Mouse (Mus musculus): Measurements from ENCODE around the gene Nrg3. TPM values are rescaled to one million over a fixed set of nuclear protein-coding genes. Genes with fewer than 3 reads are reported as not detected.

Gene Nrg3
- polyA plus RNA-seq, 1 experiment from 2014 or later: not detected

DNA sequence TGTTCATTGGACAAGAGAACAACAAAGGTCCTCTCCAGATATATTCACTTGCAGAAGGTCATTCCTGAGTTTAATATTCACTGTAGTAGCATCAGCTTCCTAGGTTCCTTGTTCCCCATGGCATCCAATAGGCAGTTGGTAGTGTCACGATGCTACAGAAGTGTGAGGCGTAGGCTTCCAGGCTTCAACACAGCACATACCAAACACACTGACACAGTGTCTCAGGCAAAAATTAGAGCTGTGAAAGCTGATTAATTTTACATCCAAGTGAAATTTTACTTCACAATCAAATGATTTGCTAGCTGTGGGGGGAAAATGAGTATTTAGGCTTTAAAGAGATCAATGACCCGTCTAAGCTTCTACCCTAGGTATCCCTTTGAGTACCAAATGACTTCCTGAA lies 438.4 kb downstream of the Nrg3 start:
- Histone ChIP-seq H3K4me2 (ENCODE audit: low read depth, low read length) (no peak overlapping the region), H3K27me3 (ENCODE audit: insufficient read depth, low read length) (no peaks in the 10 kb centered on the region), H3K9me3 (ENCODE audit: low read length) (no peaks in the 10 kb centered on the region), H3K36me3 (replicated peaks; ENCODE audit: insufficient read depth, low read length) (no peaks in the 10 kb centered on the region), H3K4me3 (ENCODE audit: low read depth, low read length) (no peak overlapping the region), H3K4me1 (ENCODE audit: insufficient read depth) (no peaks in the 10 kb centered on the region), H3K27ac (ENCODE audit: low read depth) (no peak overlapping the region), H3K9ac (replicated peaks) (no peak overlapping the region)
- DNase-seq (no peak), ATAC-seq (no peak)
- TF ChIP-seq EP300 (IDR thresholded peaks at IDR 0.05; ENCODE audit: low read depth) (no peak), CTCF (IDR thresholded peaks at IDR 0.05; ENCODE audit: low read depth) (no peak)
- 89% methylated on average over 3 of the region's 3 CpGs for WGBS (ENCODE audit: insufficient replicate concordance)

GRCm38 (mm10) chr14:39023065-39023464 lies 449.8 kb downstream of the Nrg3 start:
- DNase-seq: no peak
- no peak overlapping the region for H3K4me3 ChIP-seq (ENCODE audit: low read depth, low read length)
- ATAC-seq: no peak
- H3K9ac ChIP-seq (replicated peaks): no peak overlapping the region
- H3K27me3 ChIP-seq (ENCODE audit: insufficient read depth, low read length): no peaks in the 10 kb centered on the region
- no peaks in the 10 kb centered on the region for H3K4me1 ChIP-seq (ENCODE audit: insufficient read depth)
- 68% methylated on average over 2 of the region's 2 CpGs for WGBS (ENCODE audit: insufficient replicate concordance)
- no peak overlapping the region for H3K4me2 ChIP-seq (ENCODE audit: low read depth, low read length)
- TF ChIP-seq EP300 (IDR thresholded peaks at IDR 0.05; ENCODE audit: low read depth) (no peak), CTCF (IDR thresholded peaks at IDR 0.05; ENCODE audit: low read depth) (no peak)
- H3K36me3 ChIP-seq (replicated peaks; ENCODE audit: insufficient read depth, low read length): no peaks in the 10 kb centered on the region
- no peak overlapping the region for H3K27ac ChIP-seq (ENCODE audit: low read depth)
- H3K9me3 ChIP-seq (ENCODE audit: low read length): no peaks in the 10 kb centered on the region

- Histone ChIP-seq H3K27me3 (ENCODE audit: insufficient read depth, low read length) (no peaks in the 10 kb centered on the region), H3K27ac (ENCODE audit: low read depth) (no peak overlapping the region), H3K4me1 (ENCODE audit: insufficient read depth) (no peaks in the 10 kb centered on the region), H3K4me2 (ENCODE audit: low read depth, low read length) (no peak overlapping the region), H3K9me3 (ENCODE audit: low read length) (no peaks in the 10 kb centered on the region), H3K4me3 (ENCODE audit: low read depth, low read length) (no peak overlapping the region), H3K9ac (replicated peaks) (no peak overlapping the region), H3K36me3 (replicated peaks; ENCODE audit: insufficient read depth, low read length) (no peaks in the 10 kb centered on the region)
- DNase-seq (no peak), ATAC-seq (no peak)
- TF ChIP-seq EP300 (IDR thresholded peaks at IDR 0.05; ENCODE audit: low read depth) (no peak), CTCF (IDR thresholded peaks at IDR 0.05; ENCODE audit: low read depth) (no peak)
Measured at GRCm38 (mm10) chr14:39014126-39014525, 458.8 kb downstream of the Nrg3 start.

GRCm38 (mm10) chr14:38997843-38998242 lies 475.0 kb downstream of the Nrg3 start:
- no peak overlapping the region for H3K9ac ChIP-seq (replicated peaks)
- no peak overlapping the region for H3K27ac ChIP-seq (ENCODE audit: low read depth)
- H3K4me2 ChIP-seq (ENCODE audit: low read depth, low read length): no peak overlapping the region
- no peaks in the 10 kb centered on the region for H3K36me3 ChIP-seq (replicated peaks; ENCODE audit: insufficient read depth, low read length)
- no peak overlapping the region for H3K4me3 ChIP-seq (ENCODE audit: low read depth, low read length)
- no peak for ATAC-seq
- H3K27me3 ChIP-seq (ENCODE audit: insufficient read depth, low read length): no peaks in the 10 kb centered on the region
- H3K9me3 ChIP-seq (ENCODE audit: low read length): no peaks in the 10 kb centered on the region
- no peak for DNase-seq
- TF ChIP-seq CTCF (IDR thresholded peaks at IDR 0.05; ENCODE audit: low read depth) (no peak), EP300 (IDR thresholded peaks at IDR 0.05; ENCODE audit: low read depth) (no peak)
- WGBS (ENCODE audit: insufficient replicate concordance): 75% methylated on average over 3 of the region's 3 CpGs
- no peaks in the 10 kb centered on the region for H3K4me1 ChIP-seq (ENCODE audit: insufficient read depth)

GRCm38 (mm10) chr14:38992574-38992866 lies 480.4 kb downstream of the Nrg3 start:
- Histone ChIP-seq H3K4me2 (ENCODE audit: low read depth, low read length) (no peak overlapping the region), H3K4me1 (ENCODE audit: insufficient read depth) (no peaks in the 10 kb centered on the region), H3K9ac (replicated peaks) (no peak overlapping the region), H3K36me3 (replicated peaks; ENCODE audit: insufficient read depth, low read length) (no peaks in the 10 kb centered on the region), H3K27ac (ENCODE audit: low read depth) (no peak overlapping the region), H3K9me3 (ENCODE audit: low read length) (no peaks in the 10 kb centered on the region), H3K27me3 (ENCODE audit: insufficient read depth, low read length) (no peaks in the 10 kb centered on the region), H3K4me3 (ENCODE audit: low read depth, low read length) (no peak overlapping the region)
- ATAC-seq: no peak
- no peak for TF ChIP-seq CTCF (IDR thresholded peaks at IDR 0.05; ENCODE audit: low read depth)
- TF ChIP-seq EP300 (IDR thresholded peaks at IDR 0.05; ENCODE audit: low read depth): no peak
- no peak for DNase-seq
- WGBS (ENCODE audit: insufficient replicate concordance): 71% methylated on average over 1 of the region's 1 CpGs

DNA sequence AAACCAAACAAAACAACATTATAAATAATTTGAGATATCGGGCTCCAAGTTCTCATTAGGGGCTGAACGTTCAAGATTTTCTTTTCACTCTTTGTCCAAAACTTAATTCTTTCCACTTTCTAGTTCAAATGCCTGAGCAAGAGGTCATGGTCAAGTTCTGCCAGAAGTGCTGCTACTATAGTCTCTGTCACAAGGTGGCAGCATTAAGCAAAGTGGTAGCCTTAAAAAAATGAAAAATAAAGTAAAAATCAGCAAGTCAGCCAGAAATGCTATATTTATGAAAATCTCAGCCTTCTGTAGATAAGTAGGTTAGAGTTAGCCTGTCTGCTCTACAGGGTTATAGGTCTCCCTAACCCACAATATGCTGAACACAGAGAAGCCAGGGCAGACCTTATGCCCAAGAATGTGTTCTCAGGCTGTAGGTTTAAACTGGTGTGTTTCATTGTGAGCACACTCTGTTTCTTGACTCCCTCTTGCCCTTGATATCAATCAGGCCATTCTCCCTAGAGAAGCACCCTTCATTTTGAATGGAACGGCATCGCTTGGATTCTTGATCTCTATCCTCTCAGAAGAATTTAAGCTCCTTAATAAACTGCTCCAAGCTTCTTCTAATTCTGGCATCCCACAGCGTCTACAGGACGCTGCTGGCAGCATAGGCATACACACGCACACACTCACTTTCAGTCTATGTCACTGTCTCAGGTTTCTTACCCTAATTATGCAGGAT lies 480.9 kb downstream of the Nrg3 start:
- TF ChIP-seq EP300 (IDR thresholded peaks at IDR 0.05; ENCODE audit: low read depth) (no peak), CTCF (IDR thresholded peaks at IDR 0.05; ENCODE audit: low read depth) (peak; percentile 12; the same call in 1 of the 2 replicates)
- WGBS (ENCODE audit: insufficient replicate concordance): 64% methylated on average over 7 of the region's 7 CpGs

GRCm38 (mm10) chr14:38959367-38959766 lies 513.5 kb downstream of the Nrg3 start:
- no peak overlapping the region for H3K9ac ChIP-seq (replicated peaks)
- no peaks in the 10 kb centered on the region for H3K36me3 ChIP-seq (replicated peaks; ENCODE audit: insufficient read depth, low read length)
- H3K27me3 ChIP-seq (ENCODE audit: insufficient read depth, low read length): no peaks in the 10 kb centered on the region
- H3K4me3 ChIP-seq (ENCODE audit: low read depth, low read length): no peak overlapping the region
- TF ChIP-seq CTCF (IDR thresholded peaks at IDR 0.05; ENCODE audit: low read depth): no peak
- no peak for TF ChIP-seq EP300 (IDR thresholded peaks at IDR 0.05; ENCODE audit: low read depth)
- no peaks in the 10 kb centered on the region for H3K4me1 ChIP-seq (ENCODE audit: insufficient read depth)
- WGBS (ENCODE audit: insufficient replicate concordance): 78% methylated on average over 7 of the region's 7 CpGs
- ATAC-seq (no peak), DNase-seq (no peak)
- no peak overlapping the region for H3K27ac ChIP-seq (ENCODE audit: low read depth)
- H3K9me3 ChIP-seq (ENCODE audit: low read length): no peaks in the 10 kb centered on the region
- no peak overlapping the region for H3K4me2 ChIP-seq (ENCODE audit: low read depth, low read length)

More for the DNA sequence above, 480.9 kb downstream of the Nrg3 start:
- Histone ChIP-seq H3K36me3 (replicated peaks; ENCODE audit: insufficient read depth, low read length) (no peaks in the 10 kb centered on the region), H3K4me2 (ENCODE audit: low read depth, low read length) (no peak overlapping the region), H3K9me3 (ENCODE audit: low read length) (no peaks in the 10 kb centered on the region), H3K27ac (ENCODE audit: low read depth) (no peak overlapping the region), H3K4me1 (ENCODE audit: insufficient read depth) (no peaks in the 10 kb centered on the region), H3K9ac (replicated peaks) (no peak overlapping the region), H3K27me3 (ENCODE audit: insufficient read depth, low read length) (no peaks in the 10 kb centered on the region), H3K4me3 (ENCODE audit: low read depth, low read length) (no peak overlapping the region)
- no peak for DNase-seq
- no peak for ATAC-seq

All from liver, postnatal 0 days (tissue).